Mouse (Mus musculus): Measurements from ENCODE around the gene Arap2. TPM values are rescaled to one million over a fixed set of nuclear protein-coding genes. Genes with fewer than 3 reads are reported as not detected.

Arap2 gene
- polyA plus RNA-seq, 1 experiment from 2014 or later = 2.0 TPM

- H3K36me3 ChIP-seq = no peaks in the 10 kb centered on the region
- no peak overlapping the region for H3K27ac ChIP-seq
- whole genome bisulfite sequencing (ENCODE audit: insufficient replicate concordance) = 56% methylated on average over 9 of the region's 9 CpGs
- H3K9ac ChIP-seq = no peak overlapping the region
- no peak for DNase-seq
- ATAC-seq (ENCODE audit: low read depth) = no peak
- no peaks in the 10 kb centered on the region for H3K9me3 ChIP-seq (replicated peaks)
- H3K4me3 ChIP-seq (replicated peaks) = no peak overlapping the region
- no peaks in the 10 kb centered on the region for H3K27me3 ChIP-seq
- no peak overlapping the region for H3K4me2 ChIP-seq
- H3K4me1 ChIP-seq (replicated peaks) = no peaks in the 10 kb centered on the region
Observed at GRCm38 (mm10) chr5:62672736-62673436, 93.1 kb downstream of the Arap2 start.

GRCm38 (mm10) chr5:62665329-62665728 is 100.6 kb downstream of the Arap2 start:
- Histone ChIP-seq H3K4me2 (no peak overlapping the region), H3K4me1 (replicated peaks) (no peaks in the 10 kb centered on the region), H3K27ac (no peak overlapping the region), H3K36me3 (no peaks in the 10 kb centered on the region), H3K9me3 (replicated peaks) (no peaks in the 10 kb centered on the region), H3K9ac (no peak overlapping the region), H3K27me3 (no peaks in the 10 kb centered on the region), H3K4me3 (replicated peaks) (no peak overlapping the region)
- ATAC-seq (ENCODE audit: low read depth) (no peak), DNase-seq (no peak)

GRCm38 (mm10) chr5:62664847-62665246 is 101.1 kb downstream of the Arap2 start:
- Histone ChIP-seq H3K9ac (no peak overlapping the region), H3K4me3 (replicated peaks) (no peak overlapping the region), H3K27me3 (no peaks in the 10 kb centered on the region), H3K9me3 (replicated peaks) (no peaks in the 10 kb centered on the region), H3K4me2 (no peak overlapping the region), H3K36me3 (no peaks in the 10 kb centered on the region), H3K4me1 (replicated peaks) (no peaks in the 10 kb centered on the region), H3K27ac (no peak overlapping the region)
- WGBS (ENCODE audit: insufficient replicate concordance) = 75% methylated on average over 4 of the region's 4 CpGs
- DNase-seq = no peak
- ATAC-seq (ENCODE audit: low read depth) = no peak

GRCm38 (mm10) chr5:62663206-62663605 is 102.8 kb downstream of the Arap2 start:
- H3K4me1 ChIP-seq (replicated peaks) = no peaks in the 10 kb centered on the region
- no peaks in the 10 kb centered on the region for H3K27me3 ChIP-seq
- no peak overlapping the region for H3K4me2 ChIP-seq
- no peak overlapping the region for H3K27ac ChIP-seq
- H3K36me3 ChIP-seq = no peaks in the 10 kb centered on the region
- ATAC-seq (ENCODE audit: low read depth) (no peak), DNase-seq (no peak)
- H3K9ac ChIP-seq = no peak overlapping the region
- WGBS (ENCODE audit: insufficient replicate concordance) = 68% methylated on average over 1 of the region's 1 CpGs
- no peak overlapping the region for H3K4me3 ChIP-seq (replicated peaks)
- H3K9me3 ChIP-seq (replicated peaks) = no peaks in the 10 kb centered on the region

- H3K27me3 ChIP-seq = no peaks in the 10 kb centered on the region
- no peaks in the 10 kb centered on the region for H3K4me1 ChIP-seq (replicated peaks)
- no peaks in the 10 kb centered on the region for H3K9me3 ChIP-seq (replicated peaks)
- WGBS (ENCODE audit: insufficient replicate concordance) = 65% methylated on average over 5 of the region's 5 CpGs
- no peak for ATAC-seq (ENCODE audit: low read depth)
- DNase-seq = no peak
- no peaks in the 10 kb centered on the region for H3K36me3 ChIP-seq
- no peak overlapping the region for H3K4me2 ChIP-seq
- no peak overlapping the region for H3K4me3 ChIP-seq (replicated peaks)
- no peak overlapping the region for H3K27ac ChIP-seq
- no peak overlapping the region for H3K9ac ChIP-seq
Observed at GRCm38 (mm10) chr5:62653924-62654323, 112.0 kb downstream of the Arap2 start.

- 77% methylated on average over 4 of the region's 4 CpGs for WGBS (ENCODE audit: insufficient replicate concordance)
- H3K4me1 ChIP-seq (replicated peaks) = no peaks in the 10 kb centered on the region
- ATAC-seq (ENCODE audit: low read depth) (no peak), DNase-seq (no peak)
- H3K36me3 ChIP-seq = no peaks in the 10 kb centered on the region
- H3K9ac ChIP-seq = no peak overlapping the region
- no peaks in the 10 kb centered on the region for H3K27me3 ChIP-seq
- no peak overlapping the region for H3K27ac ChIP-seq
- no peak overlapping the region for H3K4me2 ChIP-seq
- H3K4me3 ChIP-seq (replicated peaks) = no peak overlapping the region
- no peaks in the 10 kb centered on the region for H3K9me3 ChIP-seq (replicated peaks)
Observed at GRCm38 (mm10) chr5:62642330-62642729, 123.6 kb downstream of the Arap2 start.

- 65% methylated on average over 8 of the region's 8 CpGs for WGBS (ENCODE audit: insufficient replicate concordance)
- Histone ChIP-seq H3K4me1 (replicated peaks) (no peaks in the 10 kb centered on the region), H3K36me3 (no peaks in the 10 kb centered on the region), H3K9me3 (replicated peaks) (no peaks in the 10 kb centered on the region), H3K9ac (no peak overlapping the region), H3K4me3 (replicated peaks) (no peak overlapping the region), H3K4me2 (no peak overlapping the region), H3K27ac (no peak overlapping the region), H3K27me3 (no peaks in the 10 kb centered on the region)
- ATAC-seq (ENCODE audit: low read depth) = no peak
- no peak for DNase-seq
Observed at GRCm38 (mm10) chr5:62640501-62640900, 125.5 kb downstream of the Arap2 start.

- 73% methylated on average over 3 of the region's 3 CpGs for WGBS (ENCODE audit: insufficient replicate concordance)
- DNase-seq (no peak), ATAC-seq (ENCODE audit: low read depth) (no peak)
- Histone ChIP-seq H3K4me1 (replicated peaks) (no peaks in the 10 kb centered on the region), H3K4me2 (no peak overlapping the region), H3K9ac (no peak overlapping the region), H3K9me3 (replicated peaks) (no peaks in the 10 kb centered on the region), H3K4me3 (replicated peaks) (no peak overlapping the region), H3K27me3 (no peaks in the 10 kb centered on the region), H3K27ac (no peak overlapping the region), H3K36me3 (no peaks in the 10 kb centered on the region)
Observed at GRCm38 (mm10) chr5:62636341-62636740, 129.6 kb downstream of the Arap2 start.

GRCm38 (mm10) chr5:62628901-62629300 is 137.1 kb downstream of the Arap2 start:
- H3K27me3 ChIP-seq = no peaks in the 10 kb centered on the region
- no peak overlapping the region for H3K27ac ChIP-seq
- H3K9ac ChIP-seq = no peak overlapping the region
- no peaks in the 10 kb centered on the region for H3K9me3 ChIP-seq (replicated peaks)
- ATAC-seq (ENCODE audit: low read depth) (no peak), DNase-seq (no peak)
- no peaks in the 10 kb centered on the region for H3K36me3 ChIP-seq
- no peaks in the 10 kb centered on the region for H3K4me1 ChIP-seq (replicated peaks)
- no peak overlapping the region for H3K4me3 ChIP-seq (replicated peaks)
- 65% methylated on average over 5 of the region's 5 CpGs for WGBS (ENCODE audit: insufficient replicate concordance)
- no peak overlapping the region for H3K4me2 ChIP-seq

GRCm38 (mm10) chr5:62622848-62623479 is 143.0 kb downstream of the Arap2 start:
- Histone ChIP-seq H3K27me3 (no peaks in the 10 kb centered on the region), H3K4me1 (replicated peaks) (no peaks in the 10 kb centered on the region), H3K36me3 (no peaks in the 10 kb centered on the region), H3K4me2 (no peak overlapping the region), H3K4me3 (replicated peaks) (no peak overlapping the region), H3K9me3 (replicated peaks) (no peaks in the 10 kb centered on the region), H3K9ac (no peak overlapping the region), H3K27ac (no peak overlapping the region)
- no peak for DNase-seq
- WGBS (ENCODE audit: insufficient replicate concordance) = 84% methylated on average over 11 of the region's 11 CpGs
- ATAC-seq (ENCODE audit: low read depth) = no peak

GRCm38 (mm10) chr5:62618286-62618685 is 147.7 kb downstream of the Arap2 start:
- DNase-seq (no peak), ATAC-seq (ENCODE audit: low read depth) (no peak)
- H3K27ac ChIP-seq = no peak overlapping the region
- no peak overlapping the region for H3K4me3 ChIP-seq (replicated peaks)
- no peaks in the 10 kb centered on the region for H3K9me3 ChIP-seq (replicated peaks)
- no peak overlapping the region for H3K4me2 ChIP-seq
- no peak overlapping the region for H3K9ac ChIP-seq
- no peaks in the 10 kb centered on the region for H3K36me3 ChIP-seq
- H3K27me3 ChIP-seq = no peaks in the 10 kb centered on the region
- no peaks in the 10 kb centered on the region for H3K4me1 ChIP-seq (replicated peaks)

GRCm38 (mm10) chr5:62611990-62612389 is 154.0 kb downstream of the Arap2 start:
- Histone ChIP-seq H3K4me1 (replicated peaks) (no peaks in the 10 kb centered on the region), H3K9ac (no peak overlapping the region), H3K27me3 (no peaks in the 10 kb centered on the region), H3K4me2 (no peak overlapping the region), H3K27ac (no peak overlapping the region), H3K9me3 (replicated peaks) (no peaks in the 10 kb centered on the region), H3K36me3 (no peaks in the 10 kb centered on the region), H3K4me3 (replicated peaks) (no peak overlapping the region)
- DNase-seq (no peak), ATAC-seq (ENCODE audit: low read depth) (no peak)
- WGBS (ENCODE audit: insufficient replicate concordance) = 57% methylated on average over 3 of the region's 3 CpGs
